Mouse (Mus musculus): ENCODE results near the gene Ces1a. TPM values are rescaled to one million over a fixed set of nuclear protein-coding genes. Genes with fewer than 3 reads are reported as not detected.

The Ces1a gene
- polyA plus RNA-seq (2014; fragmentation: Nextera tagmentation; extraction: Ambion mirVana), result not detected in 2 replicates

GRCm38 (mm10) chr8:93048092-93048491 is at the start of gene Ces1a:
Gene Ces1a (minus strand): TSS chr8:93048192.
- no peak within 1 kb of the TSS for H3K9ac ChIP-seq
- DNase-seq, result no peak
- no peak within 1 kb of the TSS for H3K27ac ChIP-seq (ENCODE audit: low read depth)
- whole genome bisulfite sequencing, result 72% methylated on average over 3 of the region's 3 CpGs
- ATAC-seq (ENCODE audit: insufficient read depth), result no peak
- no peaks in the 10 kb centered on the region for H3K27me3 ChIP-seq (ENCODE audit: insufficient read depth, low read length)
- H3K4me2 ChIP-seq, result no peak within 1 kb of the TSS
- TF ChIP-seq CTCF (IDR thresholded peaks at IDR 0.05; ENCODE audit: low read depth), result no peak
- H3K36me3 ChIP-seq (ENCODE audit: insufficient read depth), result no peaks in the 10 kb centered on the region
- H3K9me3 ChIP-seq (ENCODE audit: low read depth, low read length), result no peaks in the 10 kb centered on the region
- no peak within 1 kb of the TSS for H3K4me3 ChIP-seq (ENCODE audit: low read depth, low read length)
- no peaks in the 10 kb centered on the region; the same call in 1 of the 2 replicates for H3K4me1 ChIP-seq (ENCODE audit: insufficient read depth)

- Histone ChIP-seq H3K27ac (ENCODE audit: low read depth) (no peak overlapping the region), H3K27me3 (ENCODE audit: insufficient read depth, low read length) (no peaks in the 10 kb centered on the region), H3K9me3 (ENCODE audit: low read depth, low read length) (no peaks in the 10 kb centered on the region), H3K9ac (no peak overlapping the region), H3K4me2 (no peak overlapping the region), H3K4me1 (ENCODE audit: insufficient read depth) (no peaks in the 10 kb centered on the region), H3K36me3 (ENCODE audit: insufficient read depth) (no peaks in the 10 kb centered on the region), H3K4me3 (ENCODE audit: low read depth, low read length) (no peak overlapping the region)
- DNase-seq, result peak; percentile 87
- TF ChIP-seq CTCF (IDR thresholded peaks at IDR 0.05; ENCODE audit: low read depth), result peak; percentile 76
- no peak; the same call in 1 of the 2 replicates for ATAC-seq (ENCODE audit: insufficient read depth)
Observed at GRCm38 (mm10) chr8:93095376-93095775, 47.4 kb upstream of the Ces1a start.

- no peak overlapping the region for H3K9ac ChIP-seq
- no peaks in the 10 kb centered on the region; the same call in 1 of the 2 replicates for H3K4me1 ChIP-seq (ENCODE audit: insufficient read depth)
- ATAC-seq (ENCODE audit: insufficient read depth), result no peak
- H3K27me3 ChIP-seq (ENCODE audit: insufficient read depth, low read length), result no peaks in the 10 kb centered on the region
- DNase-seq, result no peak
- H3K27ac ChIP-seq (ENCODE audit: low read depth), result no peak overlapping the region
- no peak for TF ChIP-seq CTCF (IDR thresholded peaks at IDR 0.05; ENCODE audit: low read depth)
- no peak overlapping the region for H3K4me3 ChIP-seq (ENCODE audit: low read depth, low read length)
- WGBS, result 62% methylated on average over 1 of the region's 1 CpGs
- H3K36me3 ChIP-seq (ENCODE audit: insufficient read depth), result no peaks in the 10 kb centered on the region
- no peak overlapping the region for H3K4me2 ChIP-seq
- H3K9me3 ChIP-seq (ENCODE audit: low read depth, low read length), result no peaks in the 10 kb centered on the region
Observed at GRCm38 (mm10) chr8:93091324-93091723, 43.3 kb upstream of the Ces1a start.

- peak; percentile 51 for DNase-seq
- Histone ChIP-seq H3K27ac (ENCODE audit: low read depth) (no peak overlapping the region), H3K4me2 (peak overlapping the region; percentile 40; the same call in 1 of the 2 replicates), H3K36me3 (ENCODE audit: insufficient read depth) (no peaks in the 10 kb centered on the region), H3K4me1 (ENCODE audit: insufficient read depth) (no peaks in the 10 kb centered on the region; the same call in 1 of the 2 replicates), H3K9me3 (ENCODE audit: low read depth, low read length) (no peaks in the 10 kb centered on the region), H3K27me3 (ENCODE audit: insufficient read depth, low read length) (no peaks in the 10 kb centered on the region), H3K4me3 (ENCODE audit: low read depth, low read length) (no peak overlapping the region), H3K9ac (no peak overlapping the region)
- 5% methylated on average over 2 of the region's 2 CpGs for WGBS
- no peak for TF ChIP-seq CTCF (IDR thresholded peaks at IDR 0.05; ENCODE audit: low read depth)
- peak; percentile 97 for ATAC-seq (ENCODE audit: insufficient read depth)
Observed at GRCm38 (mm10) chr8:93088686-93089122, 40.7 kb upstream of the Ces1a start.

GRCm38 (mm10) chr8:93088193-93088592 is 40.2 kb upstream of the Ces1a start:
- ATAC-seq (ENCODE audit: insufficient read depth) (peak; percentile 52), DNase-seq (peak; percentile 17)
- no peak overlapping the region for H3K4me3 ChIP-seq (ENCODE audit: low read depth, low read length)
- no peaks in the 10 kb centered on the region for H3K36me3 ChIP-seq (ENCODE audit: insufficient read depth)
- WGBS, result 16% methylated on average over 7 of the region's 7 CpGs
- no peaks in the 10 kb centered on the region for H3K9me3 ChIP-seq (ENCODE audit: low read depth, low read length)
- H3K27ac ChIP-seq (ENCODE audit: low read depth), result no peak overlapping the region
- H3K4me1 ChIP-seq (ENCODE audit: insufficient read depth), result no peaks in the 10 kb centered on the region; the same call in 1 of the 2 replicates
- TF ChIP-seq CTCF (IDR thresholded peaks at IDR 0.05; ENCODE audit: low read depth), result no peak
- peak overlapping the region; percentile 40; the same call in 1 of the 2 replicates for H3K4me2 ChIP-seq
- no peak overlapping the region for H3K9ac ChIP-seq
- no peaks in the 10 kb centered on the region for H3K27me3 ChIP-seq (ENCODE audit: insufficient read depth, low read length)

GRCm38 (mm10) chr8:93079887-93080286 is 31.9 kb upstream of the Ces1a start, which contains the start of gene Ces1b:
Gene Ces1b (minus strand): TSS chr8:93080017.
- DNase-seq (no peak), ATAC-seq (ENCODE audit: insufficient read depth) (no peak)
- H3K4me1 ChIP-seq (ENCODE audit: insufficient read depth), result no peaks in the 10 kb centered on the region
- no peak within 1 kb of the TSS for H3K4me2 ChIP-seq
- no peak within 1 kb of the TSS for H3K4me3 ChIP-seq (ENCODE audit: low read depth, low read length)
- 46% methylated on average over 2 of the region's 2 CpGs for WGBS
- no peaks in the 10 kb centered on the region for H3K9me3 ChIP-seq (ENCODE audit: low read depth, low read length)
- no peaks in the 10 kb centered on the region for H3K27me3 ChIP-seq (ENCODE audit: insufficient read depth, low read length)
- no peak within 1 kb of the TSS for H3K27ac ChIP-seq (ENCODE audit: low read depth)
- no peak within 1 kb of the TSS for H3K9ac ChIP-seq
- H3K36me3 ChIP-seq (ENCODE audit: insufficient read depth), result no peaks in the 10 kb centered on the region
- no peak for TF ChIP-seq CTCF (IDR thresholded peaks at IDR 0.05; ENCODE audit: low read depth)

GRCm38 (mm10) chr8:93075251-93075650 is 27.3 kb upstream of the Ces1a start:
- ATAC-seq (ENCODE audit: insufficient read depth) (no peak), DNase-seq (no peak)
- Histone ChIP-seq H3K4me3 (ENCODE audit: low read depth, low read length) (no peak overlapping the region), H3K4me1 (ENCODE audit: insufficient read depth) (no peaks in the 10 kb centered on the region), H3K9ac (no peak overlapping the region), H3K27me3 (ENCODE audit: insufficient read depth, low read length) (no peaks in the 10 kb centered on the region), H3K27ac (ENCODE audit: low read depth) (no peak overlapping the region), H3K4me2 (no peak overlapping the region), H3K36me3 (ENCODE audit: insufficient read depth) (no peaks in the 10 kb centered on the region), H3K9me3 (ENCODE audit: low read depth, low read length) (no peaks in the 10 kb centered on the region)
- no peak for TF ChIP-seq CTCF (IDR thresholded peaks at IDR 0.05; ENCODE audit: low read depth)
- WGBS, result 81% methylated on average over 4 of the region's 4 CpGs
